ENCODE assay signal across 22 mouse cellular contexts in the genomic region with DNA sequence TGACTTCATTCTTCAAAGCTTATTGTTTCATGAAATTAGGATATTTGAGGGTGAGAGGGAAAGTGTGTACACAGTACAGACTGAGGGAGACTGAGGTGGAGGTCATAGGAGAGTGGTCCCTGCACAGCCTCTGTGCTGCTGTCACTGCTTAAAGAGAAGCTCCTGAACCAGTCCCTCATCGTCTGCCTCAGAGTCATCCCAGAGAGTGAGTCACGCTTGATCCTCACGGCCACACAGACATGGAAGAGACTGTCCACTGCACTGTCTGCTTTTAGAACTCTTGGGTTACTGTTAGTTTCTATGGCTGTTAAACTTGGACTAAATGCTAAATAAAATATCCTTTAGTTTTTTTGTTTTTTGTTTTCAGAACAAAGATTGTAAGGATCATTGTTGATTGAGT. TPM values are rescaled to one million over a fixed set of nuclear protein-coding genes. Genes with fewer than 3 reads are reported as not detected.
A peak's percentile ranks its signal among the peaks of the same experiment; 100 is the strongest.
DNase-seq lines count a peak whose midpoint lies in the region; ATAC-seq and TF ChIP-seq lines count a peak whose summit lies in the region.
"Had no signal": no experiment of that assay in that cellular context is flagged by ENCODE, and none has a peak within 500 bp of the region (broad histone marks: within the 10 kb centered on the region; RNA-seq: fewer than 3 reads in every experiment).

No protein-coding gene starts in this region.

- 75% methylated on average over 3 of the region's 3 CpGs for WGBS in liver, embryonic 12.5 days (ENCODE audit: insufficient replicate concordance)
- WGBS in liver, embryonic 11.5 days = 71% methylated on average over 3 of the region's 3 CpGs

- H3K4me2 ChIP-seq in liver, embryonic 12.5 days = no peak overlapping the region
- H3K4me2 ChIP-seq in liver, embryonic 11.5 days = no peak overlapping the region
- H3K4me2 ChIP-seq: embryonic facial prominence, embryonic 13.5 days; heart, embryonic 11.5 days had no signal

- peaks cover 58% of the 10 kb centered on the region for H3K79me3 ChIP-seq in C2C12 (ENCODE audit: low read depth)

- H3K9ac ChIP-seq in liver, embryonic 12.5 days = no peak overlapping the region
- no peak overlapping the region for H3K9ac ChIP-seq in liver, embryonic 11.5 days (ENCODE audit: low read depth, low read length)
- H3K9ac ChIP-seq: embryonic facial prominence, embryonic 13.5 days; forebrain, embryonic 13.5 days; forebrain, postnatal 0 days had no signal

- no peaks in the 10 kb centered on the region for H3K9me3 ChIP-seq in liver, embryonic 12.5 days (replicated peaks)
- no peaks in the 10 kb centered on the region for H3K9me3 ChIP-seq in liver, embryonic 11.5 days (ENCODE audit: control insufficient read depth, low read length)
- H3K9me3 ChIP-seq: embryonic facial prominence, embryonic 13.5 days; forebrain, embryonic 13.5 days; hindbrain, embryonic 10.5 days had no signal

- peaks cover 67% of the 10 kb centered on the region for H3K4me1 ChIP-seq in liver, embryonic 12.5 days
- H3K4me1 ChIP-seq in liver, embryonic 11.5 days (replicated peaks; ENCODE audit: control insufficient read depth, insufficient read depth, low read length) = peaks cover 33% of the 10 kb centered on the region

- no peaks in the 10 kb centered on the region for H3K27me3 ChIP-seq in liver, embryonic 12.5 days (replicated peaks)
- no peaks in the 10 kb centered on the region for H3K27me3 ChIP-seq in liver, embryonic 11.5 days (replicated peaks; ENCODE audit: control insufficient read depth, insufficient read depth, low read length)
- no peaks in the 10 kb centered on the region for H3K27me3 ChIP-seq in C2C12 (ENCODE audit: control insufficient read depth, insufficient read depth, insufficient read length)
- H3K27me3 ChIP-seq: embryonic facial prominence, embryonic 13.5 days; forebrain, embryonic 13.5 days had no signal

- H3K4me3 ChIP-seq in liver, embryonic 12.5 days = no peak overlapping the region
- H3K4me3 ChIP-seq in liver, embryonic 11.5 days (ENCODE audit: low read depth, low read length) = no peak overlapping the region
- no peak overlapping the region for H3K4me3 ChIP-seq in C2C12 (ENCODE audit: insufficient read depth, poor library complexity, severe bottlenecking)
- H3K4me3 ChIP-seq: embryonic facial prominence, embryonic 13.5 days; forebrain, embryonic 13.5 days; heart, adult 2 months; hindbrain, embryonic 10.5 days had no signal

- H3ac ChIP-seq in C2C12 (ENCODE audit: control insufficient read depth, insufficient read length, low read depth) = no peak overlapping the region

- peak overlapping the region; percentile 48; the same call in 1 of the 2 replicates for H3K27ac ChIP-seq in liver, embryonic 12.5 days
- no peak overlapping the region for H3K27ac ChIP-seq in liver, embryonic 11.5 days (ENCODE audit: low read depth, low read length)
- H3K27ac ChIP-seq: embryonic facial prominence, embryonic 13.5 days; forebrain, embryonic 13.5 days; heart, adult 2 months; hindbrain, embryonic 10.5 days had no signal

- H3K36me3 ChIP-seq in liver, embryonic 12.5 days = no peaks in the 10 kb centered on the region
- no peaks in the 10 kb centered on the region for H3K36me3 ChIP-seq in liver, embryonic 11.5 days (ENCODE audit: control insufficient read depth, insufficient read depth, low read length)
- H3K36me3 ChIP-seq in C2C12 (ENCODE audit: control insufficient read depth, insufficient read depth) = no peaks in the 10 kb centered on the region
- H3K36me3 ChIP-seq: embryonic facial prominence, embryonic 13.5 days; hindbrain, embryonic 10.5 days had no signal

- ATAC-seq in liver, embryonic 12.5 days = no peak
- ATAC-seq in liver, embryonic 11.5 days (replicated peaks; ENCODE audit: low FRiP score) = no peak
- ATAC-seq in erythroblast, adult 5-6 weeks (replicated peaks; ENCODE audit: low FRiP score, poor library complexity, severe bottlenecking) = no peak
- ATAC-seq: forebrain, embryonic 13.5 days; forebrain, postnatal 0 days; hindbrain, embryonic 16.5 days; inflammation-experienced regulatory T-cells, adult 6 months; intestine, postnatal 0 days had no signal

- peaks cover 78% of the 10 kb centered on the region for H3K79me2 ChIP-seq in C2C12 (ENCODE audit: control insufficient read depth, insufficient read depth)

- TF ChIP-seq CTCF in C2C12 (IDR thresholded peaks at IDR 0.05; ENCODE audit: control insufficient read depth, insufficient read depth, insufficient read length) = no peak

- no peak for DNase-seq in liver, embryonic 11.5 days (ENCODE audit: low spot score)
- peak; percentile 14 for DNase-seq in NIH3T3 (ENCODE audit: low read depth)
- DNase-seq in adrenal gland, postnatal 25 days = peak; percentile 36
- DNase-seq in spleen, adult 18-20 months = no peak
- no peak for DNase-seq in thymus, adult 18-20 months
- DNase-seq: B cell, adult 2 months; cerebellum, adult 11 months; cerebellum, adult 8-10 months; cerebellum, postnatal 25 days; forebrain, postnatal 0 days; gastrocnemius, postnatal 14 days; heart, adult 2 months had no signal

TF ChIP-seq in C2C12, 6 proteins besides CTCF, POLR2A, EP300 and RAD21:
- TF ChIP-seq USF1 (IDR thresholded peaks at IDR 0.05; ENCODE audit: low read depth) = no peak
- TF ChIP-seq FOSL1 (IDR thresholded peaks at IDR 0.05; ENCODE audit: insufficient read depth, low read length, poor library complexity, severe bottlenecking) = peak; percentile 35
TF ChIP-seq in C2C12: peak in this region for 1.

RNA-seq across cellular contexts. Expression of a gene that starts 3.2 kb away (rescaled TPM):
- 7.7 and 7.9 TPM in 2 replicates for polyA plus RNA-seq in liver, embryonic 12.5 days (2016; fragmentation: Nextera tagmentation; extraction: Ambion mirVana)
- polyA plus RNA-seq in liver, embryonic 11.5 days (2014; fragmentation: Nextera tagmentation; extraction: Ambion mirVana) = 8.5 and 10.6 TPM in 2 replicates
- polyA plus RNA-seq in C2C12 (2012; fragmentation: generic; extraction: Trizol) = 6.1 TPM
- total RNA-seq in adrenal gland, postnatal 25 days (2021) = 23.9 and 29.4 TPM in 2 replicates
- 5.0 and 5.8 TPM in 2 replicates for total RNA-seq in erythroblast, adult 5-6 weeks (2015; ENCODE audit: low replicate concordance)
- 6.5 and 17.1 TPM in 2 replicates for total RNA-seq in erythroblast, adult 5-6 weeks (2017; ENCODE audit: low replicate concordance)

Comparison
In these comparisons a context has a peak if more than half of its experiments do, and no peak if none do; other contexts are left out.
1. DNase-seq: peak in NIH3T3 (single experiment) and adrenal gland, postnatal 25 days (single experiment); none in liver, embryonic 11.5 days (single experiment), spleen, adult 18-20 months (0 of 2) and thymus, adult 18-20 months (0 of 2).